Mouse (Mus musculus) ES-E14 (cell line): Measurements from ENCODE around the gene Fgf12.

Experiments
- CHD2 ChIP-seq: IDR thresholded peaks from 2 replicates; pipeline ENCODE4 v1.6.1; 2014; ENCODE audit warnings: mild to moderate bottlenecking, low read depth, low read length, inconsistent platforms
- HCFC1 ChIP-seq: IDR thresholded peaks from 2 replicates; pipeline ENCODE4 v1.6.1; 2012; ENCODE audit warnings: low read length, inconsistent platforms, borderline replicate concordance; ENCODE audit not compliant: insufficient read depth
- MAFK ChIP-seq: IDR thresholded peaks from 2 replicates; pipeline ENCODE4 v1.6.1; 2014; ENCODE audit warnings: mild to moderate bottlenecking, low read depth, low read length, inconsistent platforms; ENCODE audit not compliant: insufficient read depth

DNA sequence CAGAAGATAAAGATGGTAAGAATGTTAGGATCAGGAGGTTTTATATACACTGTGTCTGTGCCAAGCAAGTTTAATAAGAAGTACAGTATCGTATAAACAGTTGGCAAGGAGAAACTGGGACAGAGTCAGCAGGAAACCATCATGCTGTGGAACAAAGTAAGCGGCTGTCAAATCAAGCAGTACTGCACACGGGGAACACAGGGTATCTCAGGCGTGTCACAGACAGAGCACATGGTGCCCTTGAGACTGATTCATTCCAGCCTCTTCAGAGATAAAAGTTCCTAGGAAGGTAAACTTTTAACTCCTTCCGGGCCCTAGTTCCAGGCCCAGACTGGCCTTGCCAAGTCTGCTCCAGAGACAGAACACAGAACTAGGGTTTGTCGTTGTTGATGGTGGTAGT is 240.4 kb downstream of the Fgf12 start:
- no peak for TF ChIP-seq CHD2
- TF ChIP-seq HCFC1: no peak
- TF ChIP-seq MAFK: no peak
